Mouse (Mus musculus) bone marrow, adult 2 months (tissue): ENCODE measurements around the gene Olfr250.
"Not testable (repeated sequence)": the region's sequence is repeated elsewhere in the genome, so short reads cannot be mapped to it uniquely, and the experiment has no call there.

ENCODE experiments used
- CTCF ChIP-seq: fragments of 200-500 bp; IDR thresholded peaks from 2 replicates; pipeline ENCODE4 v1.5.1; 2011; ENCODE audit warnings: low read length, control low read depth; ENCODE audit not compliant: control insufficient read depth, insufficient read depth
- POLR2A ChIP-seq: fragments of 200-500 bp; IDR thresholded peaks from 2 replicates; pipeline ENCODE4 v1.6.1; 2011; ENCODE audit warnings: low read depth, mild to moderate bottlenecking, control low read depth, low read length, borderline replicate concordance; ENCODE audit not compliant: control insufficient read depth

DNA sequence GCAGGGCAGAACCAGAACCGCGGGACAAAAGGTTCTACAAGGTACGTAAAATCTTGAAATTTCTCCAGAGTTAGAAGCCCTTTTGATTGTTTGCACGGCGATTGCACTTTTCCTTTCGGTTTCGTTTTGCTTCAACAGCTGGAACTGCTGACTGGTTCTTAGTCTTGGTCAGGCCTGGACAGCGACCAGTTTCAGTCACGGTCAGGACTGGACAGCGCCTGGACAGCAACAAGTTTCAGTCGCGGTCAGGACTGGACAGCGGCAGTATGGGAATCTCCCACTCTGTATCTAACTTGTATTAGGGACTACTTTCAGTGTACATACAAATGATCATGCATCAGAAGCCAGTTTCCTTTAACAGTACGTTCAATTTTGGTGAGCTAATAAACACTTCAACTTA is 46.8 kb downstream of the Olfr250 start:
- not testable (repeated sequence) for TF ChIP-seq CTCF, POLR2A
